Mouse (Mus musculus): ENCODE measurements around the gene Usp5. TPM values are rescaled to one million over a fixed set of nuclear protein-coding genes. Genes with fewer than 3 reads are reported as not detected.

Gene Usp5
- total RNA-seq (2021), result 10 to 100 TPM; 81.7 to 85.9 TPM
- long read RNA-seq, experiment 1, transcript Usp5-202 (20 exons, 3,076 nt), result major isoform, 31 of 96 reads
- long read RNA-seq, experiment 1, transcript Usp5-201 (20 exons, 3,213 nt), result major isoform, 31 of 96 reads
- long read RNA-seq, experiment 1, partial matches to known transcripts, result 21 of 96 reads
- long read RNA-seq, experiment 1, other reads (novel, unspliced or antisense), result 13 of 96 reads
- long read RNA-seq, experiment 2, transcript Usp5-202 (20 exons, 3,076 nt), result major isoform, 34 of 116 reads
- long read RNA-seq, experiment 2, transcript Usp5-201 (20 exons, 3,213 nt), result major isoform, 34 of 116 reads
- long read RNA-seq, experiment 2, partial matches to known transcripts, result 34 of 116 reads
- long read RNA-seq, experiment 2, other reads (novel, unspliced or antisense), result 14 of 116 reads

DNA sequence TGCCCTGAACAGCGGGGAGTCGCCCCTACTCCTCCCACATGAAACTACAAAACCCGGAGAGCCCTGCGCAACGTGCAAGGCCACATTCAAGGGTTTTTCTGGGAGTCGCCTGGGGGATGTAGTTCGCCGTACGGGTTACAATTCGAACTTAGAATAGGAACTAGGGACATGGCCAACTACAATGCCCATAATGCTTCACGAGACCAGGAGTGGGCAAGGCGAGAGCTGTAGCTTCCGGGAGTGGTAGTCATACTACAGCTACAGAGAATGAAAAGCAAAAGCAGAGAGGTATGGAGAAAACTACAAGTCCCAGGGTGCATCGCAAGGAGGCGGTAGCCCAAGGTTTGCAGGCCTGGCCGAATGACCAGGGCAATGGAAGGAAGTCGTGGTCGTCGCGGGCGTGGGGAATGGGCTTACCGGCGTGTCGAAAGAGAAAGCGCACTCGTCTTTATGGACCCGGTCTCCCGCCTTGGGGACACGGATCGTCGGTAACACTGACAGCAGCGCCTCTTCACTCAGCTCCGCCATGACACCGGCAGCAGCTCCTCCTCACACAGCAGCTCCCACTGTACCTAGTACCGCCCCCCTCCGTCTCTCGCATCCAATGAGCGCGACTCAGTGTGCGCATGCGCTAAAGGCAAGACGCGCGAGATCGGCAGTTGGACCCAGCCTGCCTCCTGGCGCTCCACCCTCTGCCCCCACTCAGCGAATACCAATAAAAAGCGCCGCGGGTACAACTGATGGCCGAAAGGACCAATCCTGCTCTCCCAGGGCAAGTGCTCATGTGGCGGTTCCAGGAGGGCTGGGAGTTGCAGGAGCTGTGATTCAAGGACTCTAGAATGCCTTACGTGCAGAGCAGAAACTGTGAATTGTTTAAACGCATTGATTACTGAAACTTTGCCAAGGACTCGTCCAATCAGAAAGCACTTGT, at the start of gene Usp5, which contains the start of gene Cdca3:
Gene Usp5 (minus strand): TSS at position 617 of the 931 bp plus-strand sequence.
Gene Cdca3 (plus strand): TSS at position 680 of the 931 bp plus-strand sequence.
- peak; percentile 91 to 98 for DNase-seq (ENCODE audit: low spot score in 2 of 2)

DNA sequence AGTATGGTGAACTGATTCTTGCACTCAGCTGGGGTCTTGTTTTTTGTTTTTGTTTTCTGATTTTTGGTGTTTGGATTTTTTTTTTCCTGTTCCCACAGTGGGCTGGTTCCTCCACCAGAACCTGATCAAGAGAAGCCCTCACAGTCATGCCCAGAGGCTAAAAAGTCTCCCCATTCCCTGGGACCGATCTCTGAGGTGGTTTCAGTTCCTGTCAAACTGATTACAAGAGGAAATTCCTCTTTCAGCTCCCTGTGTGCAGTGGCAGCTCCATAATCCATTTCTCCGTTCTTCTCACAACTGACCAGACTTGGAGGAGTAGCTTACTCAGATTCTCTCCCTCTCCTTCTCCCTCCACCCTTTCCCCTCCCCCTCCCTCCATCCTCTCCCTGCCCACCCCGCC, 45.1 kb upstream of the Usp5 start:
- DNase-seq (ENCODE audit: low spot score in 2 of 2), result no peak

DNA sequence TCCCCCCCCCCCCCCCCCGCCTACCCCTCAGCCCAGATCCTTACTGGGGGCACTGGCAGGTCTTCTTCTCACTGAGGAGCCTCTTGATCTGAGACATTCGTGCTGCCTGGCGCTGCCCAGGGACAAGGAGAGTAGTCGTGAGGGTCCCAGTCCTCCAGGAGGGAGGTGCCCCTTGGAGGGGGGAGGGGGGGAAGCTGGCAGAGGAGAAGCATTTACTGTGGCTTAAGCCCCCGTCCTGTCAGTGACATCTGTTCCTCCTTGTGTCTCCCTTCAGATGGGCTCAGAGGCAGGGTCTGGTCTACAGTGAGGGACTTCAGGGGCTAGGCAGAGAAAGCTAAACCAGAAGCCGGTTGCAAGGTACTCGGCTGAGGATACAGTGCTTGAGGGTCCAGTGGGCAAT, 37.3 kb upstream of the Usp5 start:
- DNase-seq (ENCODE audit: low spot score in 2 of 2), result no peak

DNA sequence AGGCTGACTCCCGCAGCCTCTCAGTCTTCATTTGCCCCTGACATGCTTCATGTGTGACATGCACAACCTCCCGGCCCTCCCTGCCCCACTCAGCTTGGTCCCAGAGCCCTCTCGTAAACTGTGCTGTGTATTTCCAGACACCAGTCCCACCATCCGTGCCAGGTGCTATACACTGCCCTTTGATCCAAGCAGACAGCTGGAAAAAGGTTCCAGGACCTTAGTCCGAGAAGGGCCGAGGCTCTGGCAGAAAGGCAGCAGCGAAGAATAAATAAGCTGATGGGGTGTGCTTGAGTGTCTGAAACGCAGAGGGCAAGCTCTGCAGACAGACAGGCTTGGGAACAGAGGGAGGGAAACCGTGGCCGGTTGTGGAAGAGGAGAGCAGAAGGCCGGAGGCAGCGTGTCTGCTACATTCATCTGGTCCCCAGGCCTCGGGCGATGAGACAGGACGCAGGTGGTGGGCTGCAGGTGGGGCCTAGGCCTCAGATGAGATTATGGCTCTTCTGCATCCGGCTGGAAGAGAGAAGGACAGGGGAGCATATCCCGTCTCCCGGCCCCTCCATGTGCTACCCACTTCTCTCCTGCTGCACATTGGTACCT, 36.6 kb upstream of the Usp5 start:
- DNase-seq (ENCODE audit: low spot score in 2 of 2), result no peak

DNA sequence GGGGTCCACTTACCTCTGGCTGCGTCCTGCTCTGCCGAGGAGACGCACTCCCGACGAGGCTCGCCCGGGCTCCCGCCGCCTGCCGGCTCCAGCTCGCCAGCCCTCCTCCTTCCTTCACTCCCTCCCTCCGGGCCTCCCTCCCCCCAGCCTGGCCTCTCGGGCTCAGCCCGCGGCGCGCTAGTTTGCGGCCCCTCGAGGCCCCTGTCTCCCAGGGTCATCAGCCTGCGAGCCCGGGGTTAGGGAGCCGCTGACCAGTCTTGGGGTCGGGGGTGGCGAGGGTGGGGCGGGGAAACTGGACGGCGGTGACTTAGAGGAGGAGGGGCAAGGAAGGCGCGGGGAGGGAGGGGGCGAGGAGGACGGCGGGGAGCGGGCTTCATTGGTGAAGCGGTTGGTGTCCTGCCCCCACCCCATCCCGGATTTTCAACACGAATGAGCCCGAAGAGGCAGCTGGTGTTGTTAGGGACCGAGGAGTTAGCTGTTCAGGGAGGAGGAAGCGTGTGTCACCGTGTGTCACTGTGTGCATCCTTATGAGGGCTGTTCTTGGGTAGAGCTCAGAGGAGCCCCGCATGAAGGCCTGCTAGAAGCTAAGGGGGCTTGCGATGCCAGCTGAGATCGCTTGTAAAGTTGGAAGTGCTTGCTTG, 34.5 kb upstream of the Usp5 start, which contains the start of gene Gpr162:
Gene Gpr162 (minus strand): TSS at position 326 of the 641 bp plus-strand sequence.
- peak; percentile 60 to 72 for DNase-seq (ENCODE audit: low spot score in 2 of 2)

DNA sequence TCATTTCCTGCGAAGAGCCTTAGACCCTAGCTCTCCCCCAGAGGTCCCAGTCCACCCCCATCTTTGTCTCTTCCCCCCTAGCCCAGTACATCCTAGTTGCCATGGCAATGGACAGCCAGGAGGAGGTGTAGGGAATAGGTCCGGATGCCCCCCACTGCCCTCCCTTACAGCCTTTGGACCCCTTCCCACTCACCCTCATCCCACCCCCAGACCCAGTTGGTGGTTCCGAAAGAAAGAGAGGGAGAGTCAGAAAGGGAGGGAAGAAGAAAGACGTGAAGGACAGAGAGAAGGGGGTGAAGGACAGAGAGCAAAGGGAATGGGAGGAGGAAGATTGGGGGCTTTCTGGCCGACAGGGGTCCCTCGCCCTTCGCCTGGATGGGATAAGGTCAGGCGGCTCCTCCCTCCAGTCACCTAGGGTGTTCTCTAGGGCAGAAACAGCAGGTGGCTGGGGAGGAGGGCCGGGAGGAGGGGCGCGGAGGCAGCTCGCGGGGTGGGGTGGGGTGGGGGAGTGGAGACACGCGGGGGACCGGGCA, 33.9 kb upstream of the Usp5 start:
- no peak for DNase-seq (ENCODE audit: low spot score in 2 of 2)

DNA sequence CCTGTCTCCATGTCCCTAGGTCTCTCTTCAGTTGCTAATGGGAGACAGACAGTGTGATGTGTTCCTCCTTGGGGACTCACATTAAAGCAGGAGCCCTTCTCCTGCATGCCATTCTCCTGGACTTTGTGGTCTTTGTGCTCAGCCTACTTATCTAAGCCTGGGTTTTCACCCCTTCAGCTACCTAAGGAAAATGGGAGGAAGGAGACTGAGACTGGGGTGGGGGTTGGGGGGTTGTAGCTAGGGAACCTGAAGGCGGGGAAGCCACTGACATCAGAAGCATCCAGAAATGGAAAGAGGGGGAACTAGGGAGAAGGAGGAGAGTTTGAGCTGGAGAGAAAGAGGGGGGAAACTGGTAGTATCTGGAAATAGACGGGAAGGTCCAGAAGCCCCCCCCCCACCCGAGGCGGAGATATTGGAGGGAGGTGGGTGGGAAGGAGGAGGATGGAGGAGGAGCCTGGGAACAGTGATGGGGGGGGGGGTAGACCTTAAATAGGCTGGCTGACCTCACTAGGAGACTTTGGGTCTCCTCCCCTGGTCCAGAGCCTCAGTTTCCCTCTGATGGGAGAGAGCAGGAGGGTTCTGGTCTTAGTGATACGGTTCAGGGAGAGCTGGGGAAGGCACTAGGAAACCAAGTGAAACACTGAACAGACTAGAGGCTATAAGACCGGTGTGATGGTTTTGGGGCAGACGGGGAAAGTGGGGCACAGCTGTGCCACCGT, 33.3 kb upstream of the Usp5 start:
- no peak for DNase-seq (ENCODE audit: low spot score in 2 of 2)

DNA sequence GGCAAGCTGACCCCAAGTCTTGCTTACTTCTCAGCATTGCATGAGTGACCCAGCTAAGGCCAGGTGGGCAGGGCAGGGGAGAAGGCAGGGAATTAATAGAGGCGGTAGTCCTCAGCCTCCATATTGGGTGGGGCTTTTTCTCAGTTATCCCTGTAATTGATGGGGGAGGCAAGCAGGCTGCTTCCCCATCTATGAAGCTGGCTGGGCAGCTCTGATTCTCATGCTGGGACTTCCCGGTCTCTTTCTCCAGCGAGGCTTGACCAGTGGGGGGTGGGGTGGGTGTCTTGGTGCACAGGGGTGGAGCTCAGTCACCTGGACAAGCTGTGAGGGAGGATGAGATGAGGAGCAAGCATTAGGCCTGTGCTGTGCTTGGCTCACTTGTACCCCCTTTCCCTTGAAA, 32.5 kb upstream of the Usp5 start:
- no peak for DNase-seq (ENCODE audit: low spot score in 2 of 2)

DNA sequence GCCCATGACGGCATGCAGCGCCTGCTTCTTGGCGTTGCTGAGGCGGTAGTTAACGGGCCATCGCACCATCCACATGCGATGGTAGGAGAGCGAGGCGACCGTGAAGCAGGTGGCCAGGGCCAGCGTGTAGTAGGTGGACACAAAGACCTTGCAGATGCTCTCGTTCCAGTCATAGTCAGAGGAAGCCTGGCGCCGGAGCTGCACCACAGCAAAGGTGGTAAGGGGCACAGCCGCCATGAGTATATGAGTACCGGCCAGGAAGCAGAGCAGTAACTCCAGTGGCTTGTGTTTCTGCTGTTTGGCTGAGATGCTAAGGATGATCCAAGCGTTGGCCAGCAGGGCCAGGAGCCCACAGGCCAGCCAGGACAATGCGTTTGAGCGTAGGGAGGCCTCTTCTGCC, 32.0 kb upstream of the Usp5 start:
- DNase-seq (ENCODE audit: low spot score in 2 of 2), result no peak

DNA sequence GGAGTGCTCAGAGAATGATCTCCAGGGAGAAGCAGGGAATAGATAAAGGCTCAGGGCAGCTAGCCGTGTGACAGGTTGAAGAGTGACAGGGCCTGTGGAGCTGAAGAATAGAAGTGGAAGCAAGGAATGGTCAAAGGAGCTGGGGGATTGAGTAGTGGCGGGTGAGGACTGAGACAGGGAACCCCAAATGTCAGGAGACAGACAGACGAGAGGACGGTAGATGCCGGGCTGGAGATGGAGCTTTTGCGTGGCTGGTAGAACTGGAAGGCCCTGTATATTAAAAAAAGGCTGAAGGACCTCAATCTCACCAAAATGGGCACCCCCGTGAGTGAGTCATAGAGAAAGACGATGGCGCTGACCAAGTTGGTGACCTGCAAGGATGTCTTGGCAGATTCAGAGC, 31.2 kb upstream of the Usp5 start:
- DNase-seq (ENCODE audit: low spot score in 2 of 2), result no peak

DNA sequence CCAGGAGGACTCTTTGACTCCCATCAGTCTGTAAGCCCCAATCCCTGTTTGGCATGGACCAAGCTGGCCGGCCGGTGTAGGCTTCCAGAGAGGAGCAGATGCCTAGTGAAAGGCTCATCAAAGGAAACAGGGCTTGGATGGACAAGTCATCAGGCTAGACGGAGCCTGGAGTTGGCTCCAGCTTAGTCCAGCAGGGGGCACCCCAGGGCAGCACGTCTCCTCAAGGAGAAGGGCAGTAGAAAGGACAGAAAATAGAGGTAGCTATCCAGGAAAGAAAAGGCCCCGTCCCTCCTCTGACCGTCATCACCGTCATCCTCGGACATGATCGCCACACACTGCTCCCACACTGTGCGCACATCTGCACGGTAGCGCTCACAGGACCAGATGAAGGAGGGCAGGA, 30.4 kb upstream of the Usp5 start:
- DNase-seq (ENCODE audit: low spot score in 2 of 2), result peak; percentile 74 to 89

DNA sequence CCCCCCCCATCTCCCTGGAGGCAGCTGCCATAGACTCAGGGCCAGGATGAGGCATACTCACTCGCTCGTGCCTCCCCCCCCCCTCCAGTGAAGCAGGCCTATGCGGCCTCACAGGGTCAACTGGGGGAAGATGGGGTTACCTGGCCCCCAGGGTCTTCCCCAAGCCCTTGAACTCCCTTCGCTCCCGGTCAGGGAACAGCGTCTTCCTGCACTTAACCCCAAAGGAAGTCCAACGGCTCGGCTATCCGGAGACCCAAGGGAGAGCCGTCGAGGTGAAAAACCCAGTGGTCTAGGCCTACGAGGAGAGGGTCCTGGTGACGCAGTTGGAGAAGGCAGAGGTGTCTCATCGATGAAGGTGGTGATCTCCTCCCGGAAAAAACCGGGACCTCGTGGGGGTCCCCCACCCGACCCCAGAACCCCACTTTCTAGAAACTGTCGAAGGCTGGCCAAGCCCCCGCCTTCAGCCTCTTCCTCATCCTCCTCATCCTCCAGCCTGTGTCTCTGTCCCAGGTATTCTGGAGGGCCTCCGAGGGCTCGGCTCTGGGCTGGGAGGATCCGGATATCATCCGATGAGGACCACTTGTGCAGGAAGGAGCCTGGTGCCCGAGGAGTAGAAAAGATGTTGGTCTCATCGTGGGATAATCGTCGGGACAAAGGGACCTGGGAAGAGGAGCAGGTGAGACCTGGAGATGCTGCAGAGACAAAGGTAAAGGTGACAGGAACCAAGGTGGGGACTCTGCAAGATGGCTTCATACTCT, 29.5 kb upstream of the Usp5 start:
- no peak for DNase-seq (ENCODE audit: low spot score in 2 of 2)

DNA sequence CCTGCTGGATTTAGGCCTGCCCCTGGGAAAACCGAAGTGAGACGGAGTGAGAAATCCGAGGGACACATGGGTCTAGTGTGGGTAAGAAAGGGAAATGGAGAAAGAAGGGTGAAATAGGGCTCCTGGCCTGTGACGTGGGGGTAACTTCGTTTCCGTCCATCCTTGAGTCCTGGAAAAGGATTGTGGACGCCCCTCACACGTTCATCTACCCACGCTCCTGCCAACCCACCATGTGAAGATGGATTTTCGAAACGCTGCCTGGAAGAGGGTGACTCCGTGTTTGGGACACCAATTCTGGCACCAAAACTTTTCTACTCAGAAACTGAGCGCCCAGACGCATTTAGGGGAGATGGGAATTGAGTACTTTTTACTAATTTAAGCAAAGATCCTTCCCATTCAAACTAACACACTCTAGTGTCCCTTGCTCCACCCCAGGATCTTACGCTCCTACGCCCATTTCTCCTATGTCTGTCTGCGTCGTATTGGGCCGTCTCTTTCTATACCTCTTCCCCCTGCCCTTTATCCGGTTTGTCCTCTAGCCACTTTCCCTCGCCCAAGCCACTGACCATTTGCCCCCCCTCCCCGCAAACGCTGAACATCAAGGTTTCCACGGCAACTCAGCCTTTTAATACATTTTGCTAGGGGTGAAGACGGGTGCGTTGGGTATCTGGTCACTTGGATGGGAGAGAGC, 28.7 kb upstream of the Usp5 start:
- no peak for DNase-seq (ENCODE audit: low spot score in 2 of 2)

DNA sequence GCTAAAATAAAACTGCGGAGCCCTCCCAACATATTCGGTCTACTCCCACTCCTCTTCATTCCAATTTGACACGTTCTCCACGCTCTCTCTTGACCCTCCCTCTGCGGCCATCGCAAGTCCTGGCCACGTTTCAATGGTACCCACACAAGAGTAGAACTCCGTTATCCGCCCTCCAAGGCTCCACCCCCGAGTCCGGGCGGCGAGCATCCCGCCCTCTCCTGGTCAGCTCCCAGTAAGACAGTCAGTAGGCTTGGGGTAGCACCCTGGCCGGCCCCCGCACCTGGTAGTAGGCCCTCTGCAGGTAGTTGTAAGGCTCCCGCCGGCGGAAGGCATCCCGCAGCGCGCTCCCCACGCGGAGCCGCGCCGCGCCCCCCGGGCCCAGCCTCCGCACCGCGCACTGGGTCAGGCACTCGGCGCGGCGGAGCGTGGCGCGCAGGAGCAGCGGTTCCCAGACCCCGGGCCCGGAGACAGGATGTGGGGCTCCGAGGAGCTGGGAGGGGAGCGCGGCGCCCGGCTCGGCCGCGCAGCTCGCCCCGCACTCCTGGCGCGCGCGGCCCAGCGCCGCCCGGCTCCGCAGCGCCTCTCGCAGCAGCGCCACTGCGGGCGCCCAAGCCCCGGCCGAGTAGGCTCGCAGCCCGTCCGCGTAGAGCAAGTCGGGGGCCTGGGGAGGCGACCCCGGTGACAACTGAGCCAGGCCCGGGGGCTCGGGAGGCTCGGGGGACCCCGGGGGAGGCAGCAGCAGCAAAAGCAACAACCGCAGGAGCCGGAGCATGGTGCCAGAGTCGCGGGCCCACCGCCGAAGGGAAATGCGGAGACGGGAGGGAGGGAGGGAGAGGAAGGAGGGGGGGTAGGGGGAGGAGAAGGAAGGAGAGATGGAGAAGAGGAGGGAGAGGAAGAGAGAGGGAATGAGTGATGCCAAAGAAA, 27.9 kb upstream of the Usp5 start, which contains the start of gene P3h3:
Gene P3h3 (minus strand): TSS at position 837 of the 924 bp plus-strand sequence.
- DNase-seq (ENCODE audit: low spot score in 2 of 2), result peak; percentile 82 to 85

DNA sequence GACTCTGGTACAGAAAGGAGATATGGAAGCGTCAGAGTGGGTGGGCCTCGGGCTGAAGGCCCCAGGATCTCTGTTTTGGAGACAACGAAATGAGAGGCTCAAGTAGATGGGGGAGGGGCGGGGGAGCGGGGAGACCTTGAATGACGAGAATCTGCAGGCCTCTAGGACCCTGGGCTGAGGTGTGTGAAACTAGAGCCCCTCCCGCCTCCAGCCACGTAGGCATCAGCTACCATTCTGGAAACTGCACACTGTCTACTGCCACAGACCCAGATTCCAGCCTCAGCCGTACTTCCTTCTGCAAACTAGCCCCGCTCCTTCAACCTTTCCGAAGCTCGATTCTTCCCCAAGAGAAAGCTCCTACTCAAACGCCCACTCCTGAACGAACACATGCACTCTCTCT, 27.0 kb upstream of the Usp5 start:
- no peak for DNase-seq (ENCODE audit: low spot score in 2 of 2)

DNA sequence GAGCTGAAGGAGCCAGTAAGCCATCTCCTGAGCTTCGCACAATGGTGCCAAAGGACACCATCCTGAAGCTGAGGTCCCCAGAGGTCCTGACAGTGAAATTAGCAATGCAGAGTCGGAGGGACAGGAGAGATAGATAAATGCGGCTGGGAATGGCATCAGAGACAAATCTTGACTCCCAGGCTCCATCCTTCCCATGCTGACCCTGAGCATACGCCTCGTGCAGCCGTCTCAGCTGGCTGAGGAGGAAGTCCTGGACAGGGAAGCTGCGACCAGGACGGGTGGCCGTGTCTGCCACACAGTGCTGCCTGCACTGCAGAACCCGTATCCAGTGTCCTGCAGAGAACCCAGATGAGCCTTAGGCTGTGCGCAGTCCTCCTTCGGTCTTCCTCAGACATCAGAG, 25.4 kb upstream of the Usp5 start:
- DNase-seq (ENCODE audit: low spot score in 2 of 2), result no peak

DNA sequence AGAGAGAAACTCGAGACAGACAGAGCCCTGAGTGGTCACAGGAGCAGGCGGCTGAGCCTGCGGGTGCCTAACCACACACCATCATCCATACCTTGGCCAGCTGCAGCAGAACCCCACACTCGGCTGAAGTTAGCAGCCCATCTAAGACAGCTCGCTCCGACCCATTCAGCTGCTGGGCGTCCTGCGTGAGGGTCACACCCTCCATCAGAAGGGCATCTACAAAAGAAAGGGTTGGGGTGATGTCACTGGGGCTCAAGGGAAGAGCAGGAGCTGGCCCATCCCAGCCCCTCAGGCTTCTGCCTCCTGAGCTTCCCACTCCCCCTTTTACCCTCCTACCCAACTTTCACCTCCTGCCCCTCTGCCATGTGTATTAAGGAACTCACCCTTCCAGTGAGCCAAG, 21.3 kb upstream of the Usp5 start:
- DNase-seq (ENCODE audit: low spot score in 2 of 2), result no peak

DNA sequence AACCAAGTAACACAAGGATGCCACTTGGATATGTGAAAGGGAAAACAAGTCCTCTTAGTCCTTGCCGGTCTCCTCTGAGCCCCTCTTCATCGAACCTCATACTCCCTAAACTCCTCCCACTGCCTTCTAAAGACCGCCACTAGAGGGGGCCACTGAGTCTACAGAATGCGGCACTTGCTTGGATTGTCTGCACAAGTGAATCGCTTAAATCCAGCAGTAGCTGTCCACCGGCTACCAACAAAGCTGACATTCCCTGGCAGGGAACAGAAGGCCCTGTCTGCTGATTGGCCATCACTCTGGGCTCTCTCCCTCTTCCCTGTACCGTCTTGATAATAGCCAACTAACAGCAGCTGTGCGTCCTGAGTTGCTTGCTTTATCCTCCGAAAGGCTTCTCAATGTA, 18.0 kb upstream of the Usp5 start:
- peak; percentile 90 to 91 for DNase-seq (ENCODE audit: low spot score in 2 of 2)

Data from gastrocnemius, postnatal 4 days (tissue).